Mouse (Mus musculus) thymus, postnatal 36 days (tissue): ENCODE results near the gene Tmem140.

ENCODE experiments used
- DNase-seq, 2 experiments: peaks; one replicate each; pipeline ENCODE4 v3.0.0; 2022; ENCODE audit warnings: mixed read lengths in 2 of 2

Gene Tmem140

DNA sequence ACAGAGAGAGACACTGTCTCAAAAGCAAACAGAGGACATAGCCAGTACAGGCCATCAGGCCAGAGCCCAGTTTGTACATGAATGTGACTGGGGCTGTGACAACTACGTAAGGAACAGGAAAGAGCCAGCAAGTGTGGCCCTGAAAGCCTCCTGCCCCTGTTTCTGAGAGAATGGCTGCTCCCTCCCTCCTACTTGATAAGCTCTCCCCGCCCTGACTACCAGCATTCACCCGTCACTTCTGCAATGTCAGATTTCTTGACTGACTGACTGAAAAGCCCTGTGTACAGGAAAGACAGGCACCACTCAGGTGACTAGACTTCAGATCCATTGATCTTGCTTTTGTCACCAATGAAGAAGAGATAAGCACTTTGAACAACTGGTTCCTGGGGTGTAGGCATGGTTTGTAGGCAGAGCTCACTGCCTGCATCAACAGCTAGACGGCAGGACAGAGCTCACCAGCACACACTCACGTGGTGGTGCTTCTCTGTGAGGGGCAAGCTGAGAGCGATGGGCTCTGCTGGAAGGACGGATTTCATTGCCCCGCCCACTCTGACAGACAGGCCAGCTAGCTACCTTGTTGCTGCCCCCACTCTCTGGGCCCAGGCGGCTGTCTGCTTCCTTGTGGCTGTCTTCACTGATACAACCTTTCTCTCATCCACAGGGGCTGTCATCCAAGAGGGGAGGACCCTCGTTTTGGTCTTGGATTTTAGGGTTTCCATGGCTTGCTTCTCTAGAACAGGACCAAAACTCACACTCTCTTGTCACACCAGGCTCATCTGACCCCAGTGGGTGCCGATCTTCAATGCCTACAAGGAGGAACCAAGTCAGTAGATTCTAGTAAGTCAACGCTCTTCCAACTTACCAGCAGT, 13.3 kb downstream of the Tmem140 start:
- DNase-seq = peak; percentile 29 to 54

DNA sequence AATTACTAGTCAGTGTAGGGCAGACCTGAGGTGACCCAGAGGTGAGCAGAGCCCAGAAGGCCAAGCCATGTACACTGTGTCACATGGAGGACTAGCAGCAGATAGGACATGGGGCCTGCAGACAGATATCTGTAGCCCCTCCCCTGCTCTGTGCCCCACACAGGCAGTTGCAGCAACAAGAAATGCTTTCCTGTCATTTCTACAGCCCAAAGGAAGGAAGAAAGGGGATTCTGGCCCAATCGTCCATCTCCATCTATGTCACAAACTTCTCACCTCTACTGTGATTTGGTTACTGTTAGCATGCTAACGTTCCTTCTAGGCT, 13.8 kb downstream of the Tmem140 start:
- no peak for DNase-seq

- peak; percentile 94 to 96 for DNase-seq
These were observed 14.8 kb downstream of the Tmem140 start, which contains the start of gene Cyren for GRCm38 (mm10) chr6:34877509-34878321. TSS of gene Cyren (minus strand) at chr6:34878060.

DNA sequence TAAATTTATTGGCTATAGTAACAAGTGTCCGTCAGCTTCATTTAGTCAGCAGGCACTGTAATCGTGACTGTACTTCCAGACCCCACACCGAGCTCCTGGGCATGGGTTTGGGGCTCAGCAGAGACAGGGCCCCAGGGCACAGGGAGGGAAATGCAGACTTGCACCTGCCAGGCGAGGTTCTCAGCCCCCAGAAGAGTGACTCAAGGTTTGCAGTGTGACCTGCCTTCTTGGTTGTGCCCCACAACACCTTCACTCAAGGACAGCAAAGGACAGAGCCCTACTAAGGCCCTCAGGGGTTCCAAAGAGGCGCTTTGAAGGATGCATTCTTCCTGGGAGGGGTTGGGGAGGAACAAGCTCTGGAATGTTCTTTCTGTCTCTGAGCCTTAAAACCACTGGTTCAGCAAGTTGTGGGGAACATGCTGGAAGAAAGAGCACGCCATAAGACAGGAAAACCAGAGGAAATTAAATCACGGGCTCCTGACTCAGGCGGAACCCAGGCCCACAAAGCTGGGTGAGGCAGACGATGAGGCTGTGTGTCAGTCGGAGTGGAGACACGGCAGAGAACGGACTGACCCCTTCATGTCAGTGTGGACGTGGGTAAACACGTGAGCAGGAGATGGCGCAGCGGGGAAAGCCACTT, 16.3 kb downstream of the Tmem140 start:
- peak in 1 of 2 experiments; percentile 27 for DNase-seq

GRCm38 (mm10) chr6:34879911-34880475, 17.0 kb downstream of the Tmem140 start:
- peak; percentile 61 to 63 for DNase-seq

DNA sequence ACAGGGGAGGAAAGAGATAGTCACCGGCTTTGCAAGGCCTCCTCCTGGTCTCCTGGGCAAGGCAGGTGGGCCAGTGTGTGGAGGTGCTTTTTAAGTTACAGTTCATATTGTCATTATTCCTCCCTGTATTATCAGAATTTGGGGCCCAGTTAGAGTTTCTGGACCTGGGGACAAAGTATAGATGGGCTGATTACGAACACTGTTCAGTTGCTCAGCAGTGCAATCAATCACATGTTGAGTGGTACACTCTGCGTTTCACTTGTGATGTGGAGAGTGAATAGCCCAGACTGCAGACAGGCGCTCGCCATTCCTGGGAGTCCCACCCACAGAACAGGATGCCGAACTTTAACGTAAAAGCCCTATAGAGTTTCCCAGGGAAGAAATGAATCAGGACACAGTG, 21.8 kb downstream of the Tmem140 start:
- no peak for DNase-seq

GRCm38 (mm10) chr6:34887131-34887850, 24.3 kb downstream of the Tmem140 start:
- DNase-seq = no peak

GRCm38 (mm10) chr6:34889185-34889584, 26.2 kb downstream of the Tmem140 start:
- no peak for DNase-seq

- no peak for DNase-seq
These were observed 32.6 kb downstream of the Tmem140 start for GRCm38 (mm10) chr6:34895569-34895968.

- DNase-seq = no peak
These were observed 33.3 kb downstream of the Tmem140 start for GRCm38 (mm10) chr6:34896168-34896780.

GRCm38 (mm10) chr6:34899127-34899526, 36.2 kb downstream of the Tmem140 start:
- no peak for DNase-seq

- no peak for DNase-seq
These were observed 38.0 kb downstream of the Tmem140 start for GRCm38 (mm10) chr6:34900990-34901389.

GRCm38 (mm10) chr6:34901911-34902444, 39.0 kb downstream of the Tmem140 start:
- DNase-seq = no peak

GRCm38 (mm10) chr6:34902578-34902977, 39.6 kb downstream of the Tmem140 start:
- DNase-seq = no peak

DNA sequence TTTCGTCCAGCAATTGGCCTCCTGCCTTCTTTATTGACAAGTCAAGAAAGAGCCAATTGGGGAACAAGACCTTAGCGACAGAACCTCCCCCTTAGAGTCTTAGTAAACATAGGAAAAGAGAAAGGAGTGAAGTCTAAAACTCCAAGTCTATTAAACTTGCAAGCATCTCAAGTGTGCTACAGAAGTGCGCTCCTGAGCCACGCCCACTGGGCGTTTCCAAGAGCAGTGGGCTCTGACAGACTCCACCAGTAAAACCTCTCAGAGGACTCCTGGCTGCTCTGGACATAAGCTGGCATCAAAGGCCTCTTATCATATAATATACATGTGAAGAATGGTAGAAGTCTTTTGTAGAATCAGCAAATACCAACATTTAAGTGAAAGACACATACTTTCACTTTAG, 40.5 kb downstream of the Tmem140 start:
- no peak for DNase-seq

- DNase-seq = no peak
These were observed 40.9 kb downstream of the Tmem140 start for GRCm38 (mm10) chr6:34903851-34904250.

DNA sequence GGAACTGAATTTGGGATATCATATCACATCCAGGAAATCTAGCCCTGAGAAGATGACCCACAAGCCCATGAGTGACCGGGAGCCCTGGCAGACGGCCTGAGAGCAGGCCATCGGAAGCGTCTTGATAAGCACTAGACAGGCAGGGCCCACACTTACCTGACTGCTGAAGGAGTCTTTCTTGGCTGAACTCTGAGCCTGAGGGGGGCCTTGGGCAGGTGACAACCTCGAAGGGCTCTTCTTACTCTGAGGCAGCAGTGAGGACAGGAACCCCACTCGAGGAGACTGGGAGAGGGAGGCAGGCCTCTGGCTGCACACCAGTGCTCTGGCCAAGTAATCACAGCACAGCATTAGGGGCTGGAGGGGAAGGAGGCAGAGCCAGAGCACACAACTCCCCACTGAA, 41.4 kb downstream of the Tmem140 start:
- no peak for DNase-seq

DNA sequence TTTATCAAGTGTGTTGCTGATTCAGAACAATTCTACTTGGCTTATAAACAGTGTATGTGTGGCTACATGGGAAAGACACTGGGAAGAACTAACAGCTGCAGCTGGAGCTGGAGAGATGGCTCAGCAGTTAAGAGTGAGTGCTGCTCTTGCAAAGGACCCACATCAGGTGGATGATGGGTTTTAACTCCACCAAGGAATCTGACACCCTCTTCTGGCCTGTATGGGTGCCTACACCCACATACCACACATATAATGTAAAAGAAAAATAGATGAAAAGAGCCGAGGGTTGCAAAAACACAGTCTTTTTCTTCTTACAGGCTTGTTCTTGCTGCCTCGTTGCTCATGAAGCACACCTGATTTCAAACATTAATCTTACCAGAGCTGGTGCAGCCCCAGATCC, 43.2 kb downstream of the Tmem140 start:
- no peak for DNase-seq

DNA sequence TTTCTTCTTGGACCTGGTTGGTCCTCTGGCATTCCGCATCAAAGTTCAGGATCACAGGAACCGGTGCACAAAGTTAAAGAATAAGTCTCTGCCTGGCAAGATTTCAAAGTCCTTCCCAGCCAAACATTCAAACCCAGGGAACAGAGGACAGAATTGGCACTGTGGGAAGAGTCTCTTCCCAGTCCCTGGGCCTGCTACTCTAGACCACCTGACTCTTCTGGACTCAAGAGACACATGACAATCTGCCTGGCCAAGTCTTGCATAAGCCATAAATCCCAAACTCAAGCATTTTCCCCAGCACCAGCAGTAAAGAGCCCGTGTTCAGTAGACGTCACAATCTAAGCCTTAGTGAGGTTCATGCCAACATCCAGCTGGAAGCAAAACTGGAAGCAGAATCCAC, 43.7 kb downstream of the Tmem140 start:
- DNase-seq = no peak

GRCm38 (mm10) chr6:34907121-34907614, 44.2 kb downstream of the Tmem140 start:
- no peak for DNase-seq

DNA sequence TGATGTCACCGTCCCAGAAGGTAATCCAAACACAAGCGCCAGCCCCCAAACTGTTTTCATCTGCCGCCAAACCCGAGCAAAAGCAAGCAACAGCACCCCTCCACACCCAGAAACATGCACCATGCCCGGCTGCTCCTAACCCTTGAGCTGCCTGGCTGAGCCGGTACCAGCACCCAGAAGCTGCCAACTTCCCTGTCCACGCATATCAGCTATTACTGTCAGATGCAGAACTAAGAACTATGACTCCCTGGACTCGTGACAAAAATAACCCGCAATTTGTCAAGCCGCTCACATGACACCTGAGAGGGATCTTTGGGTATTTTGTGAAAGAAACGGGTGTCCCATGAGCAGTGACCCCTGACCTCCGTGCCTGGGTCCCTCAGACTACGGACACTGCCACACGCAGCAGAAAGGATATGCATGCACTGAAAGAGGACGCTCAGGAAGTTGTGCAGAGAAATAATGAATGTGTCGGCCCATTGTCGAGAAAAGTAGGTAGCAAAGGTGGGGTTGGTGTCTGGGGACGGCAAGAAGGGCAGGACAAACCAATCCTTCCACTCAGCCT, 44.8 kb downstream of the Tmem140 start:
- DNase-seq = no peak
